Mouse (Mus musculus): Measurements from ENCODE around the gene Olfr71.

DNA sequence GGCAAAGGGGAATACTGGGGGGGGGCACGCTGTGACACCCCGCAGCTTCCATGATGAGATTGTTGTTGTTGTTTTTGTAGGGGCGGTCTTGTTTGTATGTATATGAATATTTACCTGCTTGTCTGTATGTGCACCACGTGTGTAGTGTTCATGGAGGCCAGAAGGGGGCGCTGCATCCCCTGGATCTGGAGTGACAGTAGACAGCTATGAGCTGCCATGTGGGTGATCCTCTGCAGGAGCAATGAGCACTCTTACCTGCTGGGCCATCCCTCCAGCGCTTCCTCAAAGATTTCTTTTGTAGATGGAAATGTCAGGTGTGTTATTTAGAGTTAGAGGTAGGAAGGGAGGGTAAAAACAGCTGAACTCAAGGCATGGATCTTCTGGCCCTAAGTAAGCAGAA, 6.6 kb downstream of the Olfr71 start:
- TF ChIP-seq CTCF (IDR thresholded peaks at IDR 0.05; ENCODE audit: extremely low read depth, insufficient read length, insufficient replicate concordance, low read depth, low read length), result peak; percentile 30; the same call in 1 of the 2 replicates
- TF ChIP-seq POLR2A (IDR thresholded peaks at IDR 0.05; ENCODE audit: low read depth, low read length), result no peak

Data from small intestine, adult 2 months (tissue).